Mouse (Mus musculus) thymus, postnatal 4 days (tissue): Measurements from ENCODE around the gene Cpt1c.
A peak's percentile ranks its signal among the peaks of the same experiment; 100 is the strongest.
"Not testable (repeated sequence)": the region's sequence is repeated elsewhere in the genome, so short reads cannot be mapped to it uniquely, and the experiment has no call there.

Experiments used
- DNase-seq: peaks from one replicate; pipeline ENCODE4 v3.0.0; 2021

Cpt1c gene

GRCm38 (mm10) chr7:44974383-44975116 lies at the start of gene Cpt1c:
Cpt1c (minus strand) TSS chr7:44974851.
- DNase-seq: peak; percentile 38

- DNase-seq: not testable (repeated sequence)
Measured at GRCm38 (mm10) chr7:45023711-45024110, 49.1 kb upstream of the Cpt1c start.

- no peak for DNase-seq
Measured at GRCm38 (mm10) chr7:45020225-45020624, 45.6 kb upstream of the Cpt1c start.

- no peak for DNase-seq
Measured at GRCm38 (mm10) chr7:45019031-45019571, 44.5 kb upstream of the Cpt1c start.

- DNase-seq: peak; percentile 74
Measured at GRCm38 (mm10) chr7:45017242-45018061, 42.8 kb upstream of the Cpt1c start, which contains the start of gene Rras. Rras (plus strand) TSS chr7:45017961.

- no peak for DNase-seq
Measured at GRCm38 (mm10) chr7:45016761-45017160, 42.1 kb upstream of the Cpt1c start.

GRCm38 (mm10) chr7:45015957-45016612 lies 41.4 kb upstream of the Cpt1c start, which contains the start of gene Scaf1:
Scaf1 (minus strand) TSS chr7:45016363.
- peak; percentile 98 for DNase-seq

- DNase-seq: no peak
Measured at GRCm38 (mm10) chr7:45015344-45015956, 40.8 kb upstream of the Cpt1c start.

- no peak for DNase-seq
Measured at GRCm38 (mm10) chr7:45014096-45014451, 39.4 kb upstream of the Cpt1c start.

GRCm38 (mm10) chr7:45013366-45014095 lies 38.9 kb upstream of the Cpt1c start:
- no peak for DNase-seq

GRCm38 (mm10) chr7:45012824-45013223 lies 38.2 kb upstream of the Cpt1c start:
- no peak for DNase-seq

- no peak for DNase-seq
Measured at GRCm38 (mm10) chr7:45012011-45012410, 37.4 kb upstream of the Cpt1c start.

GRCm38 (mm10) chr7:45008411-45008810 lies 33.8 kb upstream of the Cpt1c start:
- DNase-seq: no peak

GRCm38 (mm10) chr7:45007846-45008245 lies 33.2 kb upstream of the Cpt1c start:
- DNase-seq: no peak

GRCm38 (mm10) chr7:45007141-45007540 lies 32.5 kb upstream of the Cpt1c start:
- no peak for DNase-seq

GRCm38 (mm10) chr7:45006503-45006902 lies 31.9 kb upstream of the Cpt1c start:
- DNase-seq: no peak

- no peak for DNase-seq
Measured at GRCm38 (mm10) chr7:45005321-45005992, 30.8 kb upstream of the Cpt1c start.

GRCm38 (mm10) chr7:45004546-45004945 lies 29.9 kb upstream of the Cpt1c start:
- DNase-seq: no peak

GRCm38 (mm10) chr7:45002440-45002839 lies 27.8 kb upstream of the Cpt1c start:
- no peak for DNase-seq

- no peak for DNase-seq
Measured at GRCm38 (mm10) chr7:45000539-45001114, 26.0 kb upstream of the Cpt1c start.

- DNase-seq: no peak
Measured at GRCm38 (mm10) chr7:44999753-45000152, 25.1 kb upstream of the Cpt1c start.
